Mouse (Mus musculus): ENCODE data around the gene Rassf7. TPM values are rescaled to one million over a fixed set of nuclear protein-coding genes. Genes with fewer than 3 reads are reported as not detected.

The Rassf7 gene
- polyA plus RNA-seq, 1 experiment from 2014 or later = 84.2 TPM

- no peaks in the 10 kb centered on the region for H3K27me3 ChIP-seq (ENCODE audit: control insufficient read depth, insufficient read depth, low read length)
- 74% methylated on average over 3 of the region's 3 CpGs for WGBS
- no peaks in the 10 kb centered on the region for H3K4me1 ChIP-seq (replicated peaks; ENCODE audit: control insufficient read depth, insufficient read depth)
- no peaks in the 10 kb centered on the region for H3K9me3 ChIP-seq (ENCODE audit: control insufficient read depth, low read length)
- H3K36me3 ChIP-seq (ENCODE audit: control insufficient read depth, insufficient read depth, low read length) = no peaks in the 10 kb centered on the region
- DNase-seq (ENCODE audit: low spot score) (no peak), ATAC-seq (ENCODE audit: low FRiP score, low TSS enrichment) (no peak)
- no peak overlapping the region for H3K4me3 ChIP-seq (ENCODE audit: low read depth, low read length)
- H3K4me2 ChIP-seq (replicated peaks; ENCODE audit: low read depth) = no peak overlapping the region
- TF ChIP-seq CTCF (IDR thresholded peaks at IDR 0.05; ENCODE audit: low read depth) (no peak), EP300 (optimal IDR thresholded peaks at IDR 0.05) (no peak)
- H3K27ac ChIP-seq (replicated peaks) = no peak overlapping the region
- H3K9ac ChIP-seq (ENCODE audit: low read length) = no peak overlapping the region
These were observed 11.1 kb upstream of the Rassf7 start for GRCm38 (mm10) chr7:141204546-141204945.

- DNase-seq (ENCODE audit: low spot score) (no peak), ATAC-seq (ENCODE audit: low FRiP score, low TSS enrichment) (no peak)
- Histone ChIP-seq H3K4me1 (replicated peaks; ENCODE audit: control insufficient read depth, insufficient read depth) (no peaks in the 10 kb centered on the region), H3K4me3 (ENCODE audit: low read depth, low read length) (no peak overlapping the region), H3K36me3 (ENCODE audit: control insufficient read depth, insufficient read depth, low read length) (no peaks in the 10 kb centered on the region), H3K4me2 (replicated peaks; ENCODE audit: low read depth) (no peak overlapping the region), H3K9ac (ENCODE audit: low read length) (no peak overlapping the region), H3K27me3 (ENCODE audit: control insufficient read depth, insufficient read depth, low read length) (no peaks in the 10 kb centered on the region), H3K27ac (replicated peaks) (no peak overlapping the region), H3K9me3 (ENCODE audit: control insufficient read depth, low read length) (no peaks in the 10 kb centered on the region)
- 94% methylated on average over 5 of the region's 5 CpGs for WGBS
- TF ChIP-seq CTCF (IDR thresholded peaks at IDR 0.05; ENCODE audit: low read depth) = no peak
- TF ChIP-seq EP300 (optimal IDR thresholded peaks at IDR 0.05) = no peak
These were observed 10.2 kb upstream of the Rassf7 start for GRCm38 (mm10) chr7:141205504-141205903.

GRCm38 (mm10) chr7:141206182-141206937 is 9.3 kb upstream of the Rassf7 start:
- 93% methylated on average over 18 of the region's 18 CpGs for WGBS
- Histone ChIP-seq H3K4me3 (ENCODE audit: low read depth, low read length) (no peak overlapping the region), H3K4me2 (replicated peaks; ENCODE audit: low read depth) (no peak overlapping the region), H3K4me1 (replicated peaks; ENCODE audit: control insufficient read depth, insufficient read depth) (no peaks in the 10 kb centered on the region), H3K27me3 (ENCODE audit: control insufficient read depth, insufficient read depth, low read length) (no peaks in the 10 kb centered on the region), H3K9ac (ENCODE audit: low read length) (no peak overlapping the region), H3K27ac (replicated peaks) (no peak overlapping the region), H3K9me3 (ENCODE audit: control insufficient read depth, low read length) (no peaks in the 10 kb centered on the region), H3K36me3 (ENCODE audit: control insufficient read depth, insufficient read depth, low read length) (no peaks in the 10 kb centered on the region)
- no peak for TF ChIP-seq CTCF (IDR thresholded peaks at IDR 0.05; ENCODE audit: low read depth)
- no peak for TF ChIP-seq EP300 (optimal IDR thresholded peaks at IDR 0.05)
- no peak for ATAC-seq (ENCODE audit: low FRiP score, low TSS enrichment)
- no peak for DNase-seq (ENCODE audit: low spot score)

GRCm38 (mm10) chr7:141209526-141209925 is 6.1 kb upstream of the Rassf7 start:
- Histone ChIP-seq H3K4me3 (ENCODE audit: low read depth, low read length) (no peak overlapping the region), H3K9me3 (ENCODE audit: control insufficient read depth, low read length) (no peaks in the 10 kb centered on the region), H3K9ac (ENCODE audit: low read length) (no peak overlapping the region), H3K36me3 (ENCODE audit: control insufficient read depth, insufficient read depth, low read length) (no peaks in the 10 kb centered on the region), H3K4me1 (replicated peaks; ENCODE audit: control insufficient read depth, insufficient read depth) (no peaks in the 10 kb centered on the region), H3K4me2 (replicated peaks; ENCODE audit: low read depth) (no peak overlapping the region), H3K27me3 (ENCODE audit: control insufficient read depth, insufficient read depth, low read length) (no peaks in the 10 kb centered on the region), H3K27ac (replicated peaks) (no peak overlapping the region)
- no peak for TF ChIP-seq EP300 (optimal IDR thresholded peaks at IDR 0.05)
- no peak for TF ChIP-seq CTCF (IDR thresholded peaks at IDR 0.05; ENCODE audit: low read depth)
- WGBS = 79% methylated on average over 3 of the region's 3 CpGs
- no peak for ATAC-seq (ENCODE audit: low FRiP score, low TSS enrichment)
- no peak for DNase-seq (ENCODE audit: low spot score)

- H3K27me3 ChIP-seq (ENCODE audit: control insufficient read depth, insufficient read depth, low read length) = no peaks in the 10 kb centered on the region
- H3K9me3 ChIP-seq (ENCODE audit: control insufficient read depth, low read length) = no peaks in the 10 kb centered on the region
- DNase-seq (ENCODE audit: low spot score) (no peak), ATAC-seq (ENCODE audit: low FRiP score, low TSS enrichment) (no peak)
- no peaks in the 10 kb centered on the region for H3K36me3 ChIP-seq (ENCODE audit: control insufficient read depth, insufficient read depth, low read length)
- H3K4me2 ChIP-seq (replicated peaks; ENCODE audit: low read depth) = no peak overlapping the region
- no peaks in the 10 kb centered on the region; the same call in 1 of the 2 replicates for H3K4me1 ChIP-seq (replicated peaks; ENCODE audit: control insufficient read depth, insufficient read depth)
- 65% methylated on average over 12 of the region's 12 CpGs for WGBS
- no peak overlapping the region for H3K9ac ChIP-seq (ENCODE audit: low read length)
- TF ChIP-seq EP300 (optimal IDR thresholded peaks at IDR 0.05) (no peak), CTCF (IDR thresholded peaks at IDR 0.05; ENCODE audit: low read depth) (no peak)
- no peak overlapping the region for H3K27ac ChIP-seq (replicated peaks)
- H3K4me3 ChIP-seq (ENCODE audit: low read depth, low read length) = no peak overlapping the region
These were observed 5.5 kb upstream of the Rassf7 start for GRCm38 (mm10) chr7:141210137-141210536.

GRCm38 (mm10) chr7:141210606-141211131 is 5.0 kb upstream of the Rassf7 start:
- Histone ChIP-seq H3K27me3 (ENCODE audit: control insufficient read depth, insufficient read depth, low read length) (no peaks in the 10 kb centered on the region), H3K27ac (replicated peaks) (no peak overlapping the region), H3K4me1 (replicated peaks; ENCODE audit: control insufficient read depth, insufficient read depth) (no peaks in the 10 kb centered on the region; the same call in 1 of the 2 replicates), H3K9ac (ENCODE audit: low read length) (no peak overlapping the region), H3K4me2 (replicated peaks; ENCODE audit: low read depth) (no peak overlapping the region), H3K4me3 (ENCODE audit: low read depth, low read length) (no peak overlapping the region), H3K36me3 (ENCODE audit: control insufficient read depth, insufficient read depth, low read length) (no peaks in the 10 kb centered on the region), H3K9me3 (ENCODE audit: control insufficient read depth, low read length) (no peaks in the 10 kb centered on the region)
- TF ChIP-seq EP300 (optimal IDR thresholded peaks at IDR 0.05) (no peak), CTCF (IDR thresholded peaks at IDR 0.05; ENCODE audit: low read depth) (no peak)
- ATAC-seq (ENCODE audit: low FRiP score, low TSS enrichment) = no peak
- DNase-seq (ENCODE audit: low spot score) = no peak
- WGBS = 84% methylated on average over 14 of the region's 14 CpGs
